Mouse (Mus musculus): Measurements from ENCODE around the gene Tnip3. TPM values are rescaled to one million over a fixed set of nuclear protein-coding genes. Genes with fewer than 3 reads are reported as not detected.

Tnip3 gene
- total and polyA plus RNA-seq, 3 experiments, result 0.78 to 2.7 (median 2.0) TPM

- H3K9ac ChIP-seq (ENCODE audit: low read depth, low read length), result no peak overlapping the region
- intact Hi-C loops (cut with DNase I), result no loop called here
- no peak for DNase-seq
- H3K4me1 ChIP-seq (ENCODE audit: control insufficient read depth, insufficient read depth, low read length), result no peaks in the 10 kb centered on the region; the same call in 1 of the 2 replicates
- H3K36me3 ChIP-seq (ENCODE audit: control insufficient read depth, insufficient read depth, low read length), result no peaks in the 10 kb centered on the region
- H3K4me3 ChIP-seq, result no peak overlapping the region
- no peak for TF ChIP-seq CTCF (IDR thresholded peaks at IDR 0.05)
- TF ChIP-seq EP300 (IDR thresholded peaks at IDR 0.05; ENCODE audit: insufficient read depth, low read depth, low read length), result no peak
- no peak for TF ChIP-seq POLR2A (IDR thresholded peaks at IDR 0.05; ENCODE audit: insufficient read depth, low read depth, low read length)
- no peaks in the 10 kb centered on the region for H3K27me3 ChIP-seq (ENCODE audit: control insufficient read depth, insufficient read depth, low read length)
- H3K79me2 ChIP-seq (replicated peaks; ENCODE audit: control insufficient read depth, insufficient read depth, low read length), result no peaks in the 10 kb centered on the region
- 77% methylated on average over 2 of the region's 2 CpGs for WGBS
- no peak overlapping the region for H3K27ac ChIP-seq
Measured at GRCm38 (mm10) chr6:65540138-65540537, 15.0 kb downstream of the Tnip3 start.

- Histone ChIP-seq H3K4me3 (no peak overlapping the region), H3K79me2 (replicated peaks; ENCODE audit: control insufficient read depth, insufficient read depth, low read length) (no peaks in the 10 kb centered on the region), H3K36me3 (ENCODE audit: control insufficient read depth, insufficient read depth, low read length) (no peaks in the 10 kb centered on the region), H3K27me3 (ENCODE audit: control insufficient read depth, insufficient read depth, low read length) (no peaks in the 10 kb centered on the region), H3K4me1 (ENCODE audit: control insufficient read depth, insufficient read depth, low read length) (no peaks in the 10 kb centered on the region; the same call in 1 of the 2 replicates), H3K9ac (ENCODE audit: low read depth, low read length) (no peak overlapping the region), H3K27ac (no peak overlapping the region)
- no peak for TF ChIP-seq EP300 (IDR thresholded peaks at IDR 0.05; ENCODE audit: insufficient read depth, low read depth, low read length)
- no peak for TF ChIP-seq CTCF (IDR thresholded peaks at IDR 0.05)
- TF ChIP-seq POLR2A (IDR thresholded peaks at IDR 0.05; ENCODE audit: insufficient read depth, low read depth, low read length), result no peak
- intact Hi-C loops (cut with DNase I), result no loop called here
- WGBS, result 29% methylated on average over 3 of the region's 3 CpGs
- DNase-seq, result no peak
Measured at GRCm38 (mm10) chr6:65541094-65541493, 16.0 kb downstream of the Tnip3 start.

DNA sequence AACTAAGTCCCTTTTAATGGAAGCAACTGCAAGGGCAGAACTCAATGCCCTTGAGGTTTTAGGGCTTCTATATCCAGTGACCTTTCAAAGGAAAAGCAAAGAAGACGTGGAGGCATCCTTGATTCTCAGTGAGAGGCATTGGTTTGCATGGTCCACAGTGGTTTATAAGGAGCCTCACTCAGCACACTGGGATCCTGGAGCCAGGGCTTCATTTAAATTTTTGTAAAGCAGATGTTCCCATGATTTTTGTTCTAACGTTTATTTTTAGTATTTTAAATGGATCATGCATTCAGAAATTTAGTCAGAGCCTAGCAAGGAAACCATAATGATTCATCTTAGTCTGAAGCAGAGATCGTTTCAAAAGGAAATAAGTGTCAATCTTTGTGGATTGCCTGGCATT is 17.3 kb downstream of the Tnip3 start:
- Histone ChIP-seq H3K9ac (ENCODE audit: low read depth, low read length) (no peak overlapping the region), H3K4me1 (ENCODE audit: control insufficient read depth, insufficient read depth, low read length) (no peaks in the 10 kb centered on the region; the same call in 1 of the 2 replicates), H3K79me2 (replicated peaks; ENCODE audit: control insufficient read depth, insufficient read depth, low read length) (no peaks in the 10 kb centered on the region), H3K27ac (no peak overlapping the region), H3K36me3 (ENCODE audit: control insufficient read depth, insufficient read depth, low read length) (no peaks in the 10 kb centered on the region), H3K4me3 (no peak overlapping the region), H3K27me3 (ENCODE audit: control insufficient read depth, insufficient read depth, low read length) (no peaks in the 10 kb centered on the region)
- TF ChIP-seq POLR2A (IDR thresholded peaks at IDR 0.05; ENCODE audit: insufficient read depth, low read depth, low read length) (no peak), EP300 (IDR thresholded peaks at IDR 0.05; ENCODE audit: insufficient read depth, low read depth, low read length) (no peak), CTCF (IDR thresholded peaks at IDR 0.05) (no peak)
- intact Hi-C loops (cut with DNase I), result no loop called here
- no peak for DNase-seq
- 39% methylated on average over 3 of the region's 3 CpGs for whole genome bisulfite sequencing

- DNase-seq, result no peak
- Histone ChIP-seq H3K36me3 (ENCODE audit: control insufficient read depth, insufficient read depth, low read length) (no peaks in the 10 kb centered on the region), H3K4me3 (no peak overlapping the region), H3K4me1 (ENCODE audit: control insufficient read depth, insufficient read depth, low read length) (no peaks in the 10 kb centered on the region; the same call in 1 of the 2 replicates), H3K9ac (ENCODE audit: low read depth, low read length) (no peak overlapping the region), H3K27ac (no peak overlapping the region), H3K27me3 (ENCODE audit: control insufficient read depth, insufficient read depth, low read length) (no peaks in the 10 kb centered on the region), H3K79me2 (replicated peaks; ENCODE audit: control insufficient read depth, insufficient read depth, low read length) (no peaks in the 10 kb centered on the region)
- no peak for TF ChIP-seq CTCF (IDR thresholded peaks at IDR 0.05)
- TF ChIP-seq POLR2A (IDR thresholded peaks at IDR 0.05; ENCODE audit: insufficient read depth, low read depth, low read length), result no peak
- no peak for TF ChIP-seq EP300 (IDR thresholded peaks at IDR 0.05; ENCODE audit: insufficient read depth, low read depth, low read length)
- intact Hi-C loops (cut with DNase I), result no loop called here
- WGBS, result 58% methylated on average over 1 of the region's 1 CpGs
Measured at GRCm38 (mm10) chr6:65542913-65543312, 17.8 kb downstream of the Tnip3 start.

DNA sequence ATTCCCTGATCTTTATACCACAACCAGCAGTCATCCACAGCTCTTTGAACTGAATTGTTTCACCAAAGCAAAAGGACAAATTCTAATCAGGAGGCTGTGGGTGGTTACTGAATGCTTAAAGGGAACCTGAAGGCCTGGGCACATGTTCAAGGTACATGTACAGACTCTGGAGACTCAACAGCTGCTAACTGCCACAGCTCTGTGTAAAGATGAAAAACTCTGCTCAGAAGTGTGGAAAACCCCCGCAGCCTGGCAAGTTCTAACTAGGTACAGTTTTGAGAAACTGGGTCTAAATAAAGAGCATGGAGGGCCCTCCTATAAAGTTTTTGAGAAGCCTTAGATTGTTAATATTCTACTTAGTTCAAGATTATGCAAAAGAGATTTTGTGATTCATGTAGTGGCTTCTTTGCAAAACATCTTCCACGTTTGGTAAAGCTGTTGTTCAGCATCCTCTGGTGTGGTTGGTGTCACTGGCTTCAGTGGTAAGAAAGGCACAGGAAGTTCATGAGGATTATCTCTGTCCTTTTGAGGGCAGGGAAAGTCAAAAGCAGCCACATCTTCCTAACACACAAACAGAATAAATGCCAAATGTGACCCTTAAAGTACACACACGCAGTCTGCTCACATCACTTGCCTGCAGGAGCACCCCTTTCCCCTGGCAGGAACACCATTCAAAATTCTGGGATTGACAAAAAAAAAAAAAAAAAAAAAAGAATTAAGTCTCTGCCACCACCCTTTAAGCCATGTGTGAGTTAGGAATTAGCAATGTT is 39.0 kb downstream of the Tnip3 start:
- Histone ChIP-seq H3K9ac (ENCODE audit: low read depth, low read length) (no peak overlapping the region), H3K36me3 (ENCODE audit: control insufficient read depth, insufficient read depth, low read length) (no peaks in the 10 kb centered on the region), H3K4me1 (ENCODE audit: control insufficient read depth, insufficient read depth, low read length) (no peaks in the 10 kb centered on the region), H3K4me3 (no peak overlapping the region), H3K79me2 (replicated peaks; ENCODE audit: control insufficient read depth, insufficient read depth, low read length) (no peaks in the 10 kb centered on the region), H3K27ac (no peak overlapping the region), H3K27me3 (ENCODE audit: control insufficient read depth, insufficient read depth, low read length) (no peaks in the 10 kb centered on the region)
- DNase-seq, result no peak
- no peak for TF ChIP-seq EP300 (IDR thresholded peaks at IDR 0.05; ENCODE audit: insufficient read depth, low read depth, low read length)
- no peak for TF ChIP-seq CTCF (IDR thresholded peaks at IDR 0.05)
- no peak for TF ChIP-seq POLR2A (IDR thresholded peaks at IDR 0.05; ENCODE audit: insufficient read depth, low read depth, low read length)
- intact Hi-C loops (cut with DNase I), result no loop called here
- WGBS, result 78% methylated on average over 3 of the region's 3 CpGs

DNA sequence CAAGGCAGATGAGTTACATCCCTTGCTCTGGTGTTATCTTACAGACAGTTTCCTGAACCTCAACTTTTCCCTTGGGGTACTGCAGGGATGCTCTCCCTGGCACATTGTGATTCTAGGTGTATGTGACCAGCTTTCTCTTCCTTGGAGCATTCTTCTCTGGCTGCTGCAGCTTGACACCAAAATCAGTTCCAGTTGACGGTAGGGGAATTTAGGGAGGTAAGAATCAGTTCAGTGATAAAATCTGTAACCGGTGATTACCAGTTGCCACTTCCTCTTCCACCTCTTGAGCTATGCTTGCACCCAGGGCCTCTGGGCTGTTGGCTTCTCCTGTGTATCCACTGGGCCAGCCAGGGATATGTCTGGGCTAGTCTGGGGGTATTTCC is 39.5 kb downstream of the Tnip3 start:
- 42% methylated on average over 2 of the region's 2 CpGs for WGBS
- TF ChIP-seq POLR2A (IDR thresholded peaks at IDR 0.05; ENCODE audit: insufficient read depth, low read depth, low read length) (no peak), EP300 (IDR thresholded peaks at IDR 0.05; ENCODE audit: insufficient read depth, low read depth, low read length) (no peak), CTCF (IDR thresholded peaks at IDR 0.05) (no peak)
- intact Hi-C loops (cut with DNase I), result no loop called here

More for the DNA sequence above, 39.5 kb downstream of the Tnip3 start:
- no peaks in the 10 kb centered on the region for H3K79me2 ChIP-seq (replicated peaks; ENCODE audit: control insufficient read depth, insufficient read depth, low read length)
- no peaks in the 10 kb centered on the region for H3K27me3 ChIP-seq (ENCODE audit: control insufficient read depth, insufficient read depth, low read length)
- no peaks in the 10 kb centered on the region for H3K4me1 ChIP-seq (ENCODE audit: control insufficient read depth, insufficient read depth, low read length)
- H3K9ac ChIP-seq (ENCODE audit: low read depth, low read length), result no peak overlapping the region
- H3K4me3 ChIP-seq, result no peak overlapping the region
- H3K27ac ChIP-seq, result no peak overlapping the region
- DNase-seq, result no peak
- no peaks in the 10 kb centered on the region for H3K36me3 ChIP-seq (ENCODE audit: control insufficient read depth, insufficient read depth, low read length)
